Mouse (Mus musculus): Measurements from ENCODE around the gene Pgs1. TPM values are rescaled to one million over a fixed set of nuclear protein-coding genes. Genes with fewer than 3 reads are reported as not detected.

Pgs1 gene
- total and polyA plus RNA-seq, 2 experiments from 2014 or later = 20.3 to 33.0 TPM

DNA sequence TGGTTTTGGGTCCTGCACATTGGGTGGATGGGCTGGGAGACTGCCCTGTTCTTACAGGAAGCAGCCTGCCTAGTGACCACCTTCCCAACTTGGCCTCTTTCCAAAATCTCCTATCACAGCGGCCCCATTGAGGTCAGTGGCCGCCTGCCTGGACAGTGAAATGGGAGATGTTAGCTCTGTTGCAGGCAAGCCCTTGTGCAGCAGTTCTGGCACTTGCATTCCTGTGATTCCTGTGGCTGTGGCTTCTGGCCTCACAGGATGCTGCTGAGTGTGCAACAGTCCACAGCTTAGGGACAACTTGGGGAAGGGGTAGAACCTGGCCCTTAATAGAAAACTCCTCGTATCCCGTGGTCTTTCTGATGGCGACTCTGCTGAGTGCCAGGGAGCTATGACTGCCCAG is 17.6 kb downstream of the Pgs1 start:
- Histone ChIP-seq H3K9me3 (replicated peaks; ENCODE audit: control insufficient read depth, low read length) (no peaks in the 10 kb centered on the region), H3K4me2 (ENCODE audit: low read depth, low read length) (no peak overlapping the region), H3K27me3 (ENCODE audit: control insufficient read depth, insufficient read depth, low read length) (no peaks in the 10 kb centered on the region), H3K4me1 (ENCODE audit: control insufficient read depth, insufficient read depth) (peaks cover 39% of the 10 kb centered on the region), H3K36me3 (replicated peaks; ENCODE audit: control insufficient read depth, insufficient read depth, low read length) (peaks cover 61% of the 10 kb centered on the region), H3K27ac (ENCODE audit: low read depth) (no peak overlapping the region), H3K4me3 (ENCODE audit: low read depth, low read length) (no peak overlapping the region), H3K9ac (replicated peaks; ENCODE audit: low read depth, low read length) (no peak overlapping the region)
- TF ChIP-seq CTCF (IDR thresholded peaks at IDR 0.05; ENCODE audit: low read depth) = no peak
- TF ChIP-seq EP300 (IDR thresholded peaks at IDR 0.05; ENCODE audit: low read depth) = no peak
- 23% methylated on average over 5 of the region's 5 CpGs for WGBS
- ATAC-seq (ENCODE audit: insufficient read depth, low read depth) = no peak
- DNase-seq (ENCODE audit: low spot score) = no peak

DNA sequence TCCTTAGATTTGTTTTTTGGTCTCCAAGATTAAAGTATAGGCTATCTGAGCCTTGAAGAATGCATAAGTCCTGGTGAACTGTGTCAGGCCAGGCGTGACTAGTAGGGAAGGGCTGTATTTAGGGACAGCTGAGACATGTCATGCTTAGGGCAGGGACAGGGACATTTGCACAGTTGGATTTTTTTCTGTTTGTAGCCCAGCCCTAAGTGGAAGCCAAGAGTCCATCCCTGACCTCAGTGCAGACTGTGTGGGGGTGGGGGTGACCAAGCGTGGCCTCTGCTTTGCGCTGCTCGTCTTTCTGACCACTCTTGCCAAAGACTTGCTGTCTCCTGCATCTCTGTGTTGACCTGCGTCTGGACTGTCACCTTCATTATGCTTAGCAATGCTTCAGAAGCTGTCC is 18.1 kb downstream of the Pgs1 start:
- H3K4me3 ChIP-seq (ENCODE audit: low read depth, low read length) = no peak overlapping the region
- H3K4me1 ChIP-seq (ENCODE audit: control insufficient read depth, insufficient read depth) = peaks cover 44% of the 10 kb centered on the region
- H3K27me3 ChIP-seq (ENCODE audit: control insufficient read depth, insufficient read depth, low read length) = no peaks in the 10 kb centered on the region
- no peak overlapping the region for H3K9ac ChIP-seq (replicated peaks; ENCODE audit: low read depth, low read length)
- no peak for TF ChIP-seq EP300 (IDR thresholded peaks at IDR 0.05; ENCODE audit: low read depth)
- no peak for TF ChIP-seq CTCF (IDR thresholded peaks at IDR 0.05; ENCODE audit: low read depth)
- H3K27ac ChIP-seq (ENCODE audit: low read depth) = no peak overlapping the region
- H3K9me3 ChIP-seq (replicated peaks; ENCODE audit: control insufficient read depth, low read length) = no peaks in the 10 kb centered on the region
- no peak overlapping the region for H3K4me2 ChIP-seq (ENCODE audit: low read depth, low read length)
- ATAC-seq (ENCODE audit: insufficient read depth, low read depth) = no peak
- no peak for DNase-seq (ENCODE audit: low spot score)
- WGBS = 77% methylated on average over 5 of the region's 5 CpGs
- peaks cover 61% of the 10 kb centered on the region for H3K36me3 ChIP-seq (replicated peaks; ENCODE audit: control insufficient read depth, insufficient read depth, low read length)

DNA sequence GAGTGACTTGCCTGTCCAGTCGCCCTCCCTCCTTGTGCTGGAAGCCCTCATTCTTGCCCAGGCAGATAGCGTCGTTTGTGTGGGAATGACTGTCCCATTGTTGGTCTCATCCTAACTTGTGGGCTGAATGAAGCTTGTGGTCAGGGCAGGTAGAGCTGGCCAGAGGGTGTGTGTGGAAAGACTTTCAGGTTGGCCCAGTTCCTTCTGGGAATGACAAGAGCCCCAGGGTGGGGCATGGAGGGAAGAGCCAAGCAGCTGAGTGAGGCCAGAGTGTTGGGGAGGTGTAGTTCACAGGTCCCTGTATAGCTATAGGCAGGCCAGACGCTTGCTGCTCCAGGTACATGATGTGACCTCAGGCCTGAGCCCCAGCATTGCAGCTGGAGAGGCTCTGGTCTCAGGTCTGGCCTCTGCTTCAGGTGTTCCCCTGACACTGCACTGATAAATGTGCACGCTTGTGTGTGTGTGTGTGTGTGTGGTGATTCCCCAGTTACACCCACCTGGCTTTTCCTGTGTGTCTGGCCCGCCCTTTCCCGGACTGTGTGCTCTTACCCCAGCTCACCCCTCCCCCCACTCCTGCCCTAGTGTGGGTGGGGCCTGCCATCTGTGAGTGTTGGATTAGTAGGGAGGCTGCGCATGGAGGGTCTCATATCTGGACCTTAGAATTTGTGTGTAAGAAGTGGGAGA is 21.5 kb downstream of the Pgs1 start:
- DNase-seq (ENCODE audit: low spot score) (no peak), ATAC-seq (ENCODE audit: insufficient read depth, low read depth) (peak; percentile 13; the same call in 1 of the 2 replicates)
- Histone ChIP-seq H3K9me3 (replicated peaks; ENCODE audit: control insufficient read depth, low read length) (no peaks in the 10 kb centered on the region), H3K4me2 (ENCODE audit: low read depth, low read length) (no peak overlapping the region), H3K36me3 (replicated peaks; ENCODE audit: control insufficient read depth, insufficient read depth, low read length) (peaks cover 43% of the 10 kb centered on the region), H3K4me3 (ENCODE audit: low read depth, low read length) (no peak overlapping the region), H3K27ac (ENCODE audit: low read depth) (peak overlapping the region; percentile 56; the same call in 1 of the 2 replicates), H3K4me1 (ENCODE audit: control insufficient read depth, insufficient read depth) (peaks cover 31% of the 10 kb centered on the region; the same call in 1 of the 2 replicates), H3K27me3 (ENCODE audit: control insufficient read depth, insufficient read depth, low read length) (no peaks in the 10 kb centered on the region), H3K9ac (replicated peaks; ENCODE audit: low read depth, low read length) (no peak overlapping the region)
- 63% methylated on average over 8 of the region's 8 CpGs for WGBS
- TF ChIP-seq EP300 (IDR thresholded peaks at IDR 0.05; ENCODE audit: low read depth) = no peak
- no peak for TF ChIP-seq CTCF (IDR thresholded peaks at IDR 0.05; ENCODE audit: low read depth)

DNA sequence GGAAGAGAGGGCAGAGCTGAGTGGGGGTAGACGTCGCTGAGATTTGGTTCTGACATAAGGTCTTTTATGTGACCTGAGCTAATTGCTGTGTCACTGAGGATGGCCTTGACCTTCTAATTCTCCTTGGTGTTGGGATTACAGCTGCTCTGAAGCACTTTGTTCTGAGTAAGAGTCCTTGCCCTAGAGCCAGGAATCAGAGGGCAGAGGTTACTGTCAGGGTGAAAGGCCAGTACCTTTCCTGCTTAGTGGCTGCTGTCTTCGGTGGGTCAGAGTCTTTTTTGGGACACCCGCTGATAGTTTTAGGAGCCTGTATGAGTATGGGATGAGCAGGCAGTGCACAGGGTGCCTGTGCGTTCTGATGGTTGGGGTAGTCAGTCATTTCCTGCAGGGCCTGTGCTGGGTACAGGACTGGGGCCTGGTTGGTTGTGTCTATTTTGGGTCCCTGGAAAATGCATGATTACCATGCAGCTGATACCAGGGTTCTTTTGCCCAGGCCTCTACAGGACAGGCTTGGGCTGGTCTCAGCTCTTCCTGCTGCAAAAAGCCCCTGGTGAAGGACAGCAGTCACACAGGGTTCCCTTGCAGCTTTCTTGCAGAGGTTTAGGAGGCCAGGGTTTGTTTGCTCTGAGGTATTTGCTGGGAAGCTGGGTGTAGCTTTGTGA is 22.2 kb downstream of the Pgs1 start:
- Histone ChIP-seq H3K9me3 (replicated peaks; ENCODE audit: control insufficient read depth, low read length) (no peaks in the 10 kb centered on the region), H3K36me3 (replicated peaks; ENCODE audit: control insufficient read depth, insufficient read depth, low read length) (peaks cover 36% of the 10 kb centered on the region), H3K27ac (ENCODE audit: low read depth) (peak overlapping the region; percentile 56), H3K4me1 (ENCODE audit: control insufficient read depth, insufficient read depth) (peaks cover 31% of the 10 kb centered on the region; the same call in 1 of the 2 replicates), H3K4me3 (ENCODE audit: low read depth, low read length) (no peak overlapping the region), H3K4me2 (ENCODE audit: low read depth, low read length) (no peak overlapping the region), H3K27me3 (ENCODE audit: control insufficient read depth, insufficient read depth, low read length) (no peaks in the 10 kb centered on the region), H3K9ac (replicated peaks; ENCODE audit: low read depth, low read length) (0 out of 2 replicates have a peak overlapping the region, but pooled peaks have one; percentile 17)
- ATAC-seq (ENCODE audit: insufficient read depth, low read depth) = peak; percentile 60
- TF ChIP-seq CTCF (IDR thresholded peaks at IDR 0.05; ENCODE audit: low read depth) (no peak), EP300 (IDR thresholded peaks at IDR 0.05; ENCODE audit: low read depth) (no peak)
- DNase-seq (ENCODE audit: low spot score) = no peak
- 50% methylated on average over 5 of the region's 5 CpGs for WGBS

DNA sequence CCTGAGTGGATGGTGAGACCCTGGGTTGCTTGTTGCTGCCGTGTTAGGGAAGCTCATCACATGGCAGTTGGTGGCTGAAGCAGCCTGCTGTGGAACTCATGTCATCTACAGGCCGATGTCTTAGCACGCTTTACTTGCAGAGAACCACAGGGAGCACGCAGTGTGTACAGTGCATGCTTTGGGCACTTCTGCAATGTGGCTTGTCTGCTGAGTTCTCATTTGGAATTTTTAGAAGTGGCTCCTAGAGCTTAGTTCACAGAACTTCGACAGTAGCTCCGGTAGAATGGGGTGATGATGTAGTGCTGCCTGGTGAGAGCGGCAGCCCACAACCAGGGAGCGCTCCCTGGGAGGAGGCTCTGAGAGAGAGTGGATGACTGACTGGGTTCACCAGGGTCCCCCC is 22.8 kb downstream of the Pgs1 start:
- Histone ChIP-seq H3K27ac (ENCODE audit: low read depth) (peak overlapping the region; percentile 56), H3K4me3 (ENCODE audit: low read depth, low read length) (no peak overlapping the region), H3K9ac (replicated peaks; ENCODE audit: low read depth, low read length) (0 out of 2 replicates have a peak overlapping the region, but pooled peaks have one; percentile 17), H3K9me3 (replicated peaks; ENCODE audit: control insufficient read depth, low read length) (no peaks in the 10 kb centered on the region), H3K27me3 (ENCODE audit: control insufficient read depth, insufficient read depth, low read length) (no peaks in the 10 kb centered on the region), H3K36me3 (replicated peaks; ENCODE audit: control insufficient read depth, insufficient read depth, low read length) (peaks cover 30% of the 10 kb centered on the region), H3K4me1 (ENCODE audit: control insufficient read depth, insufficient read depth) (peaks cover 27% of the 10 kb centered on the region; the same call in 1 of the 2 replicates), H3K4me2 (ENCODE audit: low read depth, low read length) (no peak overlapping the region)
- no peak for ATAC-seq (ENCODE audit: insufficient read depth, low read depth)
- WGBS = 69% methylated on average over 8 of the region's 8 CpGs
- no peak for TF ChIP-seq CTCF (IDR thresholded peaks at IDR 0.05; ENCODE audit: low read depth)
- no peak for TF ChIP-seq EP300 (IDR thresholded peaks at IDR 0.05; ENCODE audit: low read depth)
- DNase-seq (ENCODE audit: low spot score) = no peak
